Mouse (Mus musculus) brain, adult 2 months (tissue): ENCODE results near the gene Itgal.
A peak's percentile ranks its signal among the peaks of the same experiment; 100 is the strongest.
"Not testable (repeated sequence)": the region's sequence is repeated elsewhere in the genome, so short reads cannot be mapped to it uniquely, and the experiment has no call there.

ENCODE experiments used
- DNase-seq: peaks from one replicate; pipeline ENCODE4 v3.0.0; 2011; ENCODE audit warnings: low read depth, low spot score

The Itgal gene

DNA sequence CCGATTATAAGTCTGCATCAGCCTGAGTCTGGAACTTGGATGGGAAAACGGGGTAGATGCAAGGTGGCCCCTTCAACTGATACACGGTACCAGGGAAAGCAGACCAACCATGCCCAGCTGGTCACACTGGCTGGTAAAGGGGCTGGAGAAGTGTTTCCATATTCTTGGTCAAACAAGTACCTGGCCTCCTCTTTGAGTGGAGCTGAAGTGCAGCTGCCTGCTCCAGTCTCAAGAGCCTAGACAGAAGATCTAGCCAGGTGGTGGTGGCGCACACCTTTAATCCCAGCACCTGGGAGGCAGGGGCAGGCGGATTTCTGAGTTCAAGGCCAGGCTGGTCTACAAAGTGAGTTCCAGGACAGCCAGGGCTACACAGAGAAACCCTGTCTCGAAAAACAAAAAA, 45.8 kb downstream of the Itgal start:
- not testable (repeated sequence) for DNase-seq

- peak; percentile 69 for DNase-seq
Measured at GRCm38 (mm10) chr7:127342332-127342731, 46.3 kb downstream of the Itgal start.

- no peak for DNase-seq
Measured at GRCm38 (mm10) chr7:127342888-127343287, 46.8 kb downstream of the Itgal start.

DNA sequence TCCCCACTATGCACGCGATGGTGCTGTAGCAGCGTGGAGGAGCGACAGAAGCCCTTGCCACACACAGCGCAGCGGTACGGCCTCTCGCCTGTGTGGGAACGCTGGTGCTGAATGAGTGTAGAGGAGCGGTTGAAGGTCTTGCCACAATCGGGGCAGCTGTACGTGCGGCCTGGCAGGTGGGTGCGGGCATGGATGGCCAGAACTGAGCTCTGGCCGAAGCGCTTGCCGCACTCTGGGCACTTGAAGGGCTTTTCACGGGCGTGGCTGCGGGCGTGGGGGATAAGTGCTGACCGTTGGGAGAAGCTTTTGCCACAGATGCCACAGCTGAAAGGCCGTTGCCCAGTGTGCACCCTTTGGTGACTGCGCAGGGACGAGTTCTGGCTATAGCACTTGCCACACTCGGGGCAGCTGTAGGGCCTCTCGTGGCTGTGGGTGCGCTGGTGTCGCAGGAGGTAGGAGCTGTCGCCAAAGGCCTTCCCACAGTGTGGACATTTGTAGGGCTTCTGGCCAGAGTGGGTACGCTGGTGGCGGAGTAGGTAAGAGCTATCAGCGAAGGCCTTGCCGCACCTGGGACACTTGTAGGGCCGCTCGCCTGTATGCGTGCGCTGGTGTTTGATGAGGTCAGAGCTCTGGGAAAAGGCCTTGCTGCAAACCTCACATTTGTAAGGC, 47.4 kb downstream of the Itgal start:
- no peak for DNase-seq

DNA sequence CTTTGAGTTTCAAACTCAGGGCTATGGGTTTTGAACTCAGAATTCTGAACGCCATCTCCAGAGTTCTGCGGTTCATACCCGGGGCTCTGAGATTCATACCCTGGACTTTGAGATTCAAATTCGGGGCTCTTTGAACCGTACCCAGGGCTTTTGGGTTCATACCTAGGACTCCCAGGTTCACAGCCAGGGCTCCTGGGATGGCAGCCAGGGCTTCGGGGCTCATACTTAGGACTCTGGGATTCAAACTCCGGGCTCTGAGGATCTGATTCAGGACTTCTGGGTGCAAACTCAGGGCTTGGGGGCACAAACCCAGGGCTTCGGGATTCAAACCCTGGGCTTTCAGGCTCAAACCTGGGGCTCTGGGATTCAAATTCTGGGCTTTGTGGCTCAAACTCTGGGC, 48.3 kb downstream of the Itgal start:
- no peak for DNase-seq

DNA sequence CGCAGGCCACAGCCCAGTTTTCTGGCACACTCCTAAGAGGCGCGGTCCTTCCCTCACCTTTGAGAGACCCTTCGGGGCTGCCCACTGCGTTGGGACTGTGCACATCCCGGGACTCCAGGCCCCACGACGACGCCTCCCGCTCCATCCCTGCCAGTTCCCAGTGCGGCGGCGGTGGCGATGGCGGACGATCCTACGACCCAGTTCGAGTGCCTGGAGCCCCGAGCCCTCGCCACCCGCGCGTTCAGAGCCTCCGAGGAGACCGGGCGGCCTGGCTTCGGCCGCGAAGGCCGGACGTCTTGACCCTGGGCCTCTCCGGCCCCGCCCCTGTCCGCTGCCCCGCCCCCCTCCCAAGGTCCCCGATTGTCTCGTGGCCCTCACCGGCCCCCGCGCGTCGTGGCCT, 49.0 kb downstream of the Itgal start:
- no peak for DNase-seq

DNA sequence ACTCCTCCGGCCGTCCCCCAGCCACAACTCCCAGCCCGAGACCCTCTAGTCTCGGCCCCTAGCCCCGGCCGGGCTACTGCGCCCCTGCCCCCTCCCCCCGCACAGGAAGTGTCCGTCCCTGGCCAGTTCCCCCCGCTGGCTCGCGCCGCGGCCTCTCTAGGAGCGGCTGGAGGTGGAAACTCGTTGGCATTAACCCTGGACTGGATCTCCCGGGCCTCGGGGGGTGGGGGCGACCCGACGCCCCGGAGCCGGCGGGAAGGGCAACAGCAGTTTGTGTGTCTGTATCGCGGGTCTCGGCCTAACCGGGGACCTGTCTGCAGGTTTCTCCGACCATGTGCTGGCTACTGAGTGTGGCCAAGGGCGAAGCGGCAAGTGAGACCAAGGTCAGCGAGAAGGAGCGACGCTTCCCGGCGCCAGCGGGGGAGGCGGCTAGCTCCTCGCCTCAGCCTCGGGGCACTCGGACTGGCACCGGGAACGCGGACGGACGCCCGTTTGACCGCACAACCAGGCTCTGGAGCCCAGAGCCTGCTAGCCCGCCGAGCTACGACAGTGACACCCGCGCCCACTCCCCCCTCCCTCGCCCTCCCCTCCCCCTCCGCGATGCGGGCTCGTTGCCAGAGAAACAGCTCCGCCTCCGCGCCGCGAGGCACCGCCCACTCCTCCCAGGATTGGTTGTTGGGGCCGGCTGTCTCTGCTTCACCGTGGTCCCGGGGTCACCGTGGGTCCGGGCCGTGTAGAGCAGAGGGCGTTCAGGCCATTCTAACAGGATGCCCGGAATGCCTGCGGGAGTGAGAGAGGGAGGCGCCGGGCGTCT, 49.7 kb downstream of the Itgal start, which contains the start of gene Zfp768:
Gene Zfp768 (minus strand): TSS at position 78 of the 814 bp plus-strand sequence.
- peak; percentile 95 for DNase-seq

- no peak for DNase-seq
Measured at GRCm38 (mm10) chr7:127346676-127347075, 50.6 kb downstream of the Itgal start.

DNA sequence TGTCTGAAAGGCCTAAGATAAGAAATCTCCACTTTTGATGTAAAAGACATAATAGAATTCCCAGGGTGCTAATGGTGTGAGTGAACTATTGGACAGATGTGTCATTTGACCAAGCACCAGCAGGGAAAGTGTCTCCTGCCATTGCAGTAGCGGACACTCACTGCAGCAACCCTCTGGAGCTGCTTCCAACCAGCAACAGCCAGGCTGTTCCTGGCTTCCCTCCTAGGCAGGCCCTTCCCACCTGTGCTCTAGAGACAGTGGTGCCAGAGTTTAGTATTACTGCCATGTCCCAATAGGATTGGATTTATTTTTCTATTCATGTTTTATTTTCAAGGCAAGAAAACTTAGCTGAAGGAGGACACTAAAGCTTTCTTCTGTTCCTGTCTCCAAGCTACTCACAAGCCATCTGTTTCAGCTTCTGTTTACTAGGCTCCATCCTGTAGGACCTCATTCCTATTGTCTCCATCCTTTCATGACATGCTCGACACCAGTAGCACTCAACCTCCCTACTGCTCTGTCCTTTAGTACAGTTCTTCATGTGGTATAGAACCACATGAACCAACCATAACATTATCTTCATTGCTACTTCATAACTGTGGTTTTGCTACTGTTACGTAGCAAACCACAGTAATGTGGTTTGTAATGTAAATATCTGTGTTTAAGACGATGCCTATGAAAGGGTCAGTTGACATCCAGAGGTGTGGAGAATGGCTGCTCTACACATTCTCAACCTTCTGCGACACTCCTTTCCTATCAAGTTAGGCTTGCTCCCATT, 55.4 kb downstream of the Itgal start:
- DNase-seq = no peak

GRCm38 (mm10) chr7:127355796-127356195, 59.7 kb downstream of the Itgal start:
- DNase-seq = no peak

DNA sequence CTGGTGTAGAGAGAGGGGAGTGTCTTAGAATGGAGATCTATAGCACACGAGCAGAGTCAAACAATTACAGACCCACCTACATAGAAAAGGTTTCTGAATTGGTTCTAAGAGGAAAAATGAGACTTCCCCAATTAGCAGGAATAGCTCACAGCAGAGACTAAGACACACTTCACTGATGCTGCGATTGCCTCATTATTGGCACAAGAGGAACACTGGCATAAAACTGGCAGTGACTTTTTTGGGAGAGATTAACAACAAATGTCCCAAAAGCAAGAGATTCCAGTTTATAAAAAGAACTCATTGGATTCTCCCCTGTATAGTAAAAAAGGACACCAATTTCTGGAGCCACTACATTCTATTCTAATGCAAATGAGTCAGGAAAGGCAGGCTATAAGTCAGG, 61.8 kb downstream of the Itgal start:
- no peak for DNase-seq

GRCm38 (mm10) chr7:127358472-127358871, 62.4 kb downstream of the Itgal start:
- no peak for DNase-seq

GRCm38 (mm10) chr7:127360265-127360664, 64.2 kb downstream of the Itgal start:
- no peak for DNase-seq

DNA sequence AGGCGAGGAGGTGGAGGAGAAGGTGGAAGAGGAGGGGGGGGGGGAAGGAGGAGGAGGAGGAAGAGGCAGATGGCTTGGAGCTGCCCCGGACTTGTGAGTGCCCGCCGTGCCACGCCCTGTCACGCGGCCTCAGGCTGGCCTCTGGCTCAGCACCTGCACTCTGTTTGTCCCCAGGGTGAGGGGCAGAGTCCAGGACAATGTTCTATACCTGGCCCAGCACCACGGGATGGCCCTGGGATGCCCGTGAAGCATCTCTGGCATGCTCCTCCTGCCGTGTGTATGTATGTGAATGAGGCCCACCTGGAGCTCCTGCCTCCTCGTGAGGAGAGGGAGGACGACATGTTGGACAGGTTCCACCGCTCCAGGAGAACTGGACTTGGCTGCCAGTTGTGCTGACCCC, 65.4 kb downstream of the Itgal start:
- DNase-seq = no peak

DNA sequence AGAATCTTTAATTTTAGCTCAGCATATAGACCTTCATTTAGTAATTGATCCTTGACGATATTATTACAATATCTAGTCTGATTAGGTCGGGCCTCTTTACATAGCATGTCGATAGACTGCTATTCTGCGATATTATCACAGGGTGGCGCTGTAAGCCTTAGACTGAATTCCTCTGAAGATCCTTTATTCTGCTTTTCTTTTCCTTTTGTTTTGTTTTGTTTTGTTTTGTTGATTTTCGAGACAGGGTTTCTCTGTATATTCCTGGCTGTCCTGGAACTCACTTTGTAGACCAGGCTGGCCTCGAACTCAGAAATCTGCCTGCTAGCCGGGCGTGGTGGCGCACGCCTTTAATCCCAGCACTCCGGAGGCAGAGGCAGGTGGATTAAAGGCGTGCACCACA, 66.4 kb downstream of the Itgal start:
- peak; percentile 86 for DNase-seq

DNA sequence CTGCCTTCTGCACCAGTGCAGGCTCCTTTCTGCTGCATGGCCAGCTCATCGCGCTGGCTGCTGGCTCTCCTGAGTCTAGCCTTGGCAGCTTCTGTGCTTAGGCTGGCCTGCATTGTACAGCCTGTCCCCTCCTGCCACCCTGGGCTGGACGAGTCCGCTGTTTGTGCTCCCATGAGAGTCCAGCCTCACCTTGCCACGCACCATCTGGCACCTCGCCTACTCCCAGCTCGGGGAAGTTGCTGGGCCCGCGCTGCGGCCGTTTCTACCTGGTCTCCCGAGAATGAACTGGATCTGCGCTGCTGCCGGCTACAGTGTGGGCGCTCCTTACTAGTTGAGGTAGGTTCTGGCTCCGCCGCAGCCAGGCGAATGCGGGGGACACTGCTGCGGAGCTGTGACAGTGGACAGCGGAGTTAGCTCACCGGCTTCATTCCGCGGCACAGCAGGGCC, 67.4 kb downstream of the Itgal start:
- peak; percentile 86 for DNase-seq

DNA sequence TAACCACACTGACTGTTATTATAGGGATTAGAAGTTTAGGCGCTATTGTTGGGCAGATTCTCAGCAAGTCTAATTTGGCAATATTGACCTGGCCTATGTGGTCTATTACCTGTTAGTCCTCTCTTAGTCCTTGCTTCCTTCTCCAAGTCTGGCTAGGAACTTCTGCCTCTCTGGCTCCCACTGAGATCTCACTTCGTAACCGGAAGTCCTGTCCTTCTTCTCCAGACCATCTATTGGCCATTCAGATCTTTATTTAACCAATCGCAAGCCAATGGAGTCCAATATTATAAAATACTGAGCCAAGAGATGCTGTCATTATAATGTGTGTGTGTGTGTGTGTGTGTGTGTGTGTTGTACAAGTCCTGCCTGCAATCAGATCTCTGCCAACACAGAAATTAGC, 68.1 kb downstream of the Itgal start:
- DNase-seq = peak; percentile 83

- no peak for DNase-seq
Measured at GRCm38 (mm10) chr7:127366249-127366648, 70.2 kb downstream of the Itgal start.

DNA sequence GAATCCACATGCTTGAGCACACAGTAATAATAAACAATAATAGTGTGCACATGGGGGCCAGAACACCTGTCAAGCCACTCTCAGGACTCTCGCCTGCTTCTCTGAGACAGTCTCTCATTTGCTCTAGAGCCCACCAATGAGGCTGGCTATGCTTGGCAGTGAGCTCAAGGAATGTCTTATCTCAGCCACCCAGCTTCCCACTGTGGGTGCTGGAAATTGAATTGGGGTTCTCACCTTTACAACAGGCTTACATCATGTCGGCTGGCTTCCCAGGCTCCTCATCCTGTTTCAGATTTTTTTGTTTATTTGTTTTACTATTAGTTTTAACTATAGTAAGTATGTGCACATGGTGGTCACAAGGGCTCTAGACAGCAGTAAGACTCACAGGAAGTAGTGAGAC, 75.2 kb downstream of the Itgal start:
- DNase-seq = no peak

GRCm38 (mm10) chr7:127371870-127372269, 75.8 kb downstream of the Itgal start:
- DNase-seq = not testable (repeated sequence)

DNA sequence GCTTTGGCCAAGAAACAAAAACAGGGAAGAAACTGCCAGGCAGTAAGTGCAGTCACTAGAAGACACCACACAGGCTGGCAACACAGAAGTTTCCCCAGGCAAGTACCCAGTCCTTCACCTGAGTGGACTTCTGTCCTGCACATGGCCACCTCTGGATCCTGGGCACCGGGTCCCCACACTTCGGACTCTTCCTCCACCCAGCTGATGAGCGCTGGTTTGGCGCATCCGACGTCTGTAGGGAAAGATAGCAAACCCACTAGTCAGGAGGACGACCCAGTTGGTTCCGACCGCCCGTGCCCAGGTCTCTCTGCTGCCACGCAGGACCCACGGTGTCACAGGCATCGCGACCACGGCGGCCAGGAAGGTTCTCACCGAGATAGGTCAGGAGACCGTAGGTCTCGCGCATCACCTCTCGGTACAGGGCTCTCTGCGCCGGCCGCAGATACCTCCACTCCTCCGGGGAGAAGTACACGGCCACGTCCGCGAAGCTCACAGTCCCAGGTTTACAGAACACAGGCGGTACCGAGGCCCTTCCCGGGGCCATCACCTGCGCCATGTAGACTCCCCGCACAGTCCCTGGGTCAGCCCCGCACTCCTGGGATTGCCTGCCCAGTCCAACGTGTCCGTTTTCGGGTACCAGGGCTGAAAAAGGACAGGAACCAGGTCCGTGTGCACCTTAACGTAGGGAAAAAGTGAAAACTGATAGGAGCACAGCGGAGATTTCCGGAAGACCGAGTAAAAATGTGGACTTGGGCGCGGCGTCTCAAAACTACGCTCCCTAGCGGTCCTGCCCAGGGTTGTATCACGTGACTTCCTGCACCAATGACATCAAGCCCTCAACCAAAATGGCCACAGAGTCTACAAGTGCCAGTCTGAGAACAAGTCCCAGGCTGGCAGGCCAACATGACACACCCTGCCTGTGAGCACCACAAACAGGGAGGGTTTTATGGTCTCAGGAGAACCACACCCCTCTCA, 79.5 kb downstream of the Itgal start, which contains the start of gene Zfp747:
Gene Zfp747 (minus strand): TSS at position 780 of the 975 bp plus-strand sequence.
- DNase-seq = peak; percentile 98
